Mouse (Mus musculus): Measurements from ENCODE around the gene Nbea. TPM values are rescaled to one million over a fixed set of nuclear protein-coding genes. Genes with fewer than 3 reads are reported as not detected.

Nbea gene
- polyA plus RNA-seq, 1 experiment, result 3.2 TPM

GRCm38 (mm10) chr3:55814993-55815625, 368.4 kb downstream of the Nbea start:
- TF ChIP-seq CEBPB (IDR thresholded peaks at IDR 0.05; ENCODE audit: low read depth) (no peak), USF1 (IDR thresholded peaks at IDR 0.05; ENCODE audit: low read depth) (no peak), MAX (IDR thresholded peaks at IDR 0.05) (no peak), MYOG (IDR thresholded peaks at IDR 0.05; ENCODE audit: control insufficient read depth, extremely low read depth, insufficient read length) (no peak), CTCF (IDR thresholded peaks at IDR 0.05; ENCODE audit: control insufficient read depth, insufficient read depth, insufficient read length) (no peak), MYOD1 (IDR thresholded peaks at IDR 0.05; ENCODE audit: control insufficient read depth, insufficient read length, low read depth) (no peak), FOSL1 (IDR thresholded peaks at IDR 0.05; ENCODE audit: insufficient read depth, low read length, poor library complexity, severe bottlenecking) (no peak)
- no peak overlapping the region for H3K4me3 ChIP-seq (ENCODE audit: insufficient read depth, poor library complexity, severe bottlenecking)
- H3K27me3 ChIP-seq (ENCODE audit: control insufficient read depth, insufficient read depth, insufficient read length), result no peaks in the 10 kb centered on the region
- no peak overlapping the region for H3ac ChIP-seq (ENCODE audit: control insufficient read depth, insufficient read length, low read depth)
- H3K79me3 ChIP-seq (ENCODE audit: low read depth), result no peaks in the 10 kb centered on the region
- no peaks in the 10 kb centered on the region for H3K79me2 ChIP-seq (ENCODE audit: control insufficient read depth, insufficient read depth)
- no peaks in the 10 kb centered on the region for H3K36me3 ChIP-seq (ENCODE audit: control insufficient read depth, insufficient read depth)

GRCm38 (mm10) chr3:55794768-55795167, 388.7 kb downstream of the Nbea start:
- H3K79me2 ChIP-seq (ENCODE audit: control insufficient read depth, insufficient read depth), result no peaks in the 10 kb centered on the region
- no peaks in the 10 kb centered on the region for H3K36me3 ChIP-seq (ENCODE audit: control insufficient read depth, insufficient read depth)
- TF ChIP-seq CTCF (IDR thresholded peaks at IDR 0.05; ENCODE audit: control insufficient read depth, insufficient read depth, insufficient read length), result no peak
- no peak for TF ChIP-seq MYOD1 (IDR thresholded peaks at IDR 0.05; ENCODE audit: control insufficient read depth, insufficient read length, low read depth)
- no peaks in the 10 kb centered on the region for H3K79me3 ChIP-seq (ENCODE audit: low read depth)
- no peak overlapping the region for H3K4me3 ChIP-seq (ENCODE audit: insufficient read depth, poor library complexity, severe bottlenecking)
- H3K27me3 ChIP-seq (ENCODE audit: control insufficient read depth, insufficient read depth, insufficient read length), result no peaks in the 10 kb centered on the region
- H3ac ChIP-seq (ENCODE audit: control insufficient read depth, insufficient read length, low read depth), result no peak overlapping the region

GRCm38 (mm10) chr3:55793842-55794575, 389.5 kb downstream of the Nbea start:
- H3K36me3 ChIP-seq (ENCODE audit: control insufficient read depth, insufficient read depth), result no peaks in the 10 kb centered on the region
- no peak overlapping the region for H3K4me3 ChIP-seq (ENCODE audit: insufficient read depth, poor library complexity, severe bottlenecking)
- H3ac ChIP-seq (ENCODE audit: control insufficient read depth, insufficient read length, low read depth), result no peak overlapping the region
- H3K79me2 ChIP-seq (ENCODE audit: control insufficient read depth, insufficient read depth), result no peaks in the 10 kb centered on the region
- H3K27me3 ChIP-seq (ENCODE audit: control insufficient read depth, insufficient read depth, insufficient read length), result no peaks in the 10 kb centered on the region
- TF ChIP-seq MYOD1 (IDR thresholded peaks at IDR 0.05; ENCODE audit: control insufficient read depth, insufficient read length, low read depth) (no peak), FOSL1 (IDR thresholded peaks at IDR 0.05; ENCODE audit: insufficient read depth, low read length, poor library complexity, severe bottlenecking) (no peak), CTCF (IDR thresholded peaks at IDR 0.05; ENCODE audit: control insufficient read depth, insufficient read depth, insufficient read length) (no peak), CEBPB (IDR thresholded peaks at IDR 0.05; ENCODE audit: low read depth) (no peak), MAX (IDR thresholded peaks at IDR 0.05) (no peak), MYOG (IDR thresholded peaks at IDR 0.05; ENCODE audit: control insufficient read depth, extremely low read depth, insufficient read length) (no peak), USF1 (IDR thresholded peaks at IDR 0.05; ENCODE audit: low read depth) (no peak)
- no peaks in the 10 kb centered on the region for H3K79me3 ChIP-seq (ENCODE audit: low read depth)

- Histone ChIP-seq H3K4me3 (ENCODE audit: insufficient read depth, poor library complexity, severe bottlenecking) (no peak overlapping the region), H3K79me3 (ENCODE audit: low read depth) (no peaks in the 10 kb centered on the region)
- no peak for TF ChIP-seq CTCF (IDR thresholded peaks at IDR 0.05; ENCODE audit: control insufficient read depth, insufficient read depth, insufficient read length)
- no peak for TF ChIP-seq CEBPB (IDR thresholded peaks at IDR 0.05; ENCODE audit: low read depth)
- no peak for TF ChIP-seq FOSL1 (IDR thresholded peaks at IDR 0.05; ENCODE audit: insufficient read depth, low read length, poor library complexity, severe bottlenecking)
- no peak for TF ChIP-seq MYOD1 (IDR thresholded peaks at IDR 0.05; ENCODE audit: control insufficient read depth, insufficient read length, low read depth)
- no peak for TF ChIP-seq MYOG (IDR thresholded peaks at IDR 0.05; ENCODE audit: control insufficient read depth, extremely low read depth, insufficient read length)
- TF ChIP-seq USF1 (IDR thresholded peaks at IDR 0.05; ENCODE audit: low read depth), result no peak
- TF ChIP-seq MAX (IDR thresholded peaks at IDR 0.05), result no peak
Measured at GRCm38 (mm10) chr3:55792251-55792650, 391.2 kb downstream of the Nbea start.

GRCm38 (mm10) chr3:55790609-55791008, 392.9 kb downstream of the Nbea start:
- Histone ChIP-seq H3K36me3 (ENCODE audit: control insufficient read depth, insufficient read depth) (no peaks in the 10 kb centered on the region), H3K79me2 (ENCODE audit: control insufficient read depth, insufficient read depth) (no peaks in the 10 kb centered on the region), H3K27me3 (ENCODE audit: control insufficient read depth, insufficient read depth, insufficient read length) (no peaks in the 10 kb centered on the region), H3K4me3 (ENCODE audit: insufficient read depth, poor library complexity, severe bottlenecking) (no peak overlapping the region), H3K79me3 (ENCODE audit: low read depth) (no peaks in the 10 kb centered on the region), H3ac (ENCODE audit: control insufficient read depth, insufficient read length, low read depth) (no peak overlapping the region)
- no peak for TF ChIP-seq MYOD1 (IDR thresholded peaks at IDR 0.05; ENCODE audit: control insufficient read depth, insufficient read length, low read depth)
- TF ChIP-seq FOSL1 (IDR thresholded peaks at IDR 0.05; ENCODE audit: insufficient read depth, low read length, poor library complexity, severe bottlenecking), result no peak
- TF ChIP-seq MAX (IDR thresholded peaks at IDR 0.05), result no peak
- TF ChIP-seq USF1 (IDR thresholded peaks at IDR 0.05; ENCODE audit: low read depth), result no peak
- no peak for TF ChIP-seq CEBPB (IDR thresholded peaks at IDR 0.05; ENCODE audit: low read depth)
- TF ChIP-seq MYOG (IDR thresholded peaks at IDR 0.05; ENCODE audit: control insufficient read depth, extremely low read depth, insufficient read length), result no peak

More at GRCm38 (mm10) chr3:55792251-55792650, 391.2 kb downstream of the Nbea start:
- Histone ChIP-seq H3K27me3 (ENCODE audit: control insufficient read depth, insufficient read depth, insufficient read length) (no peaks in the 10 kb centered on the region), H3ac (ENCODE audit: control insufficient read depth, insufficient read length, low read depth) (no peak overlapping the region), H3K79me2 (ENCODE audit: control insufficient read depth, insufficient read depth) (no peaks in the 10 kb centered on the region), H3K36me3 (ENCODE audit: control insufficient read depth, insufficient read depth) (no peaks in the 10 kb centered on the region)
